24 mouse cellular contexts compared by ENCODE assay signal in genomic region chr1:166735545-166735944, GRCm38 (mm10). TPM values are rescaled to one million over a fixed set of nuclear protein-coding genes. Genes with fewer than 3 reads are reported as not detected.
"Had no signal": no experiment of that assay in that cellular context is flagged by ENCODE, and none has a peak within 500 bp of the region (broad histone marks: within the 10 kb centered on the region; RNA-seq: fewer than 3 reads in every experiment).

No protein-coding gene starts in this region.

- DNase-seq: lung, adult 18-20 months; lung, embryonic 14.5 days; lung, postnatal 10 days; lung, postnatal 4 days; retina, postnatal 1 day; right cerebral cortex, adult 18-20 months; right cerebral cortex, postnatal 25 days; right cerebral cortex, postnatal 4 days; spleen, adult 18-20 months; thymus, adult 18-20 months; thymus, postnatal 14 days; thymus, postnatal 36 days had no signal

- H3K4me2 ChIP-seq: lung, embryonic 14.5 days; midbrain, embryonic 11.5 days; neural tube, embryonic 13.5 days; neural tube, embryonic 15.5 days had no signal

- H3K27ac ChIP-seq: liver, embryonic 14.5 days; neural tube, embryonic 13.5 days; neural tube, embryonic 15.5 days had no signal

- H3K4me1 ChIP-seq: neural tube, embryonic 13.5 days; neural tube, embryonic 15.5 days had no signal

- H3K36me3 ChIP-seq: neural tube, embryonic 13.5 days; neural tube, embryonic 15.5 days had no signal

- H3K27me3 ChIP-seq: neural tube, embryonic 13.5 days; neural tube, embryonic 15.5 days had no signal

- H3K9me3 ChIP-seq: neural tube, embryonic 13.5 days; neural tube, embryonic 15.5 days had no signal

- H3K4me3 ChIP-seq: myocyte; neural tube, embryonic 13.5 days; neural tube, embryonic 15.5 days had no signal

- H3K9ac ChIP-seq: liver, embryonic 14.5 days; lung, embryonic 14.5 days; neural tube, embryonic 13.5 days; neural tube, embryonic 15.5 days had no signal

RNA-seq across cellular contexts. Expression of gene Fmo9, which starts 53.9 kb away (rescaled TPM):
- polyA plus RNA-seq: liver, embryonic 14.5 days; liver, embryonic 16.5 days; lung, embryonic 14.5 days; lung, embryonic 16.5 days; midbrain, embryonic 11.5 days; myocyte; neural tube, embryonic 11.5 days; neural tube, embryonic 13.5 days; neural tube, embryonic 15.5 days; small intestine, adult 2 months; stomach, embryonic 14.5 days; stomach, embryonic 16.5 days; thymus, postnatal 0 days had no signal
